Mouse (Mus musculus) neural tube, embryonic 10.5 days (tissue): ENCODE results near the gene 5031439G07Rik.

Experiments
- DNase-seq: peaks from one replicate; pipeline ENCODE4 v3.0.0-alpha.2; 2017; ENCODE audit warnings: low spot score; ENCODE audit errors: extremely low spot score

Gene 5031439G07Rik

GRCm38 (mm10) chr15:84995041-84995440, 6.7 kb upstream of the 5031439G07Rik start:
- DNase-seq = no peak

DNA sequence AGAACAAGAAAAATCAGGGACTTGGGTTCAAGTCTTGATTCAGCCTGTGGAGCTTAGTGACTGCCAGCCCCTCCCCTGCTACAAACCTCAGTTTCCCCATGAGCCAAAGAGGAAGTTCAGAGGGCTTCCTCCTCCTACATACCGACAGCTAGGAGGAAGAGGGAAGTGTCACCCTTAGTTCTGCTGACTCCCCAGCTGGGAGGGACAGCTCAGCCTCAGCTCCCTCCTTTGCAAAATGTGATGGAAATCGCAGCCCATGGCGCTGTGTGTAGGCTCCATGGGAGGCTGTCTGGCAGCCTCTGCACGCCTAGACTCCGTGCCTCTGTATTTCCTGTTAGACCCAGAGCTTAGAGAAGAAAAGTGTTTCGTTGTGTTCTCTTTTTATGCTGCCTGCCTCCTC, 6.1 kb upstream of the 5031439G07Rik start:
- DNase-seq = no peak

DNA sequence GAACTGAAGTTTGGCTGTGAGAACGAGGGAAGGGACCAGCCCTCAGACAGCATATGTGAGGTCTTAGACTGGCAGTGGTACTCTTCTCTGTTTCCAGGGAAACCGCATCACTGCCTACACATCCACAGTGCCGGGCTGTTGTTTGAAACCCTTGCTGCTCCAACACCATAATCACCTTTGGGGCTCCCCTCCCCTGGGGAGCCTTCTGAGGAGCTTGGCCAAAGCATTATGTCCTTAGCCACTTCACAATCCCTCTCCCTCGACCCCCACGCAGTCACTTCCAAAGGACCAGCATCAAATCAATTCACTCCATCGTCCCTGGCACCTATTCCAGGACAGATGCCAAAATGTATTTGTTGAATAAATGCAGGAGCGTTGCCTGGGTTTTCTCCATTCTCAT, 1.4 kb upstream of the 5031439G07Rik start:
- DNase-seq = no peak

GRCm38 (mm10) chr15:84989098-84989497, 747 bp upstream of the 5031439G07Rik start:
- no peak for DNase-seq

- peak; percentile 60 for DNase-seq
These were observed 1.1 kb downstream of the 5031439G07Rik start for GRCm38 (mm10) chr15:84987020-84987815.

- no peak for DNase-seq
These were observed 2.0 kb downstream of the 5031439G07Rik start for GRCm38 (mm10) chr15:84986171-84987019.

- no peak for DNase-seq
These were observed 2.7 kb downstream of the 5031439G07Rik start for GRCm38 (mm10) chr15:84985516-84986160.

- no peak for DNase-seq
These were observed 4.6 kb downstream of the 5031439G07Rik start for GRCm38 (mm10) chr15:84983721-84984120.

DNA sequence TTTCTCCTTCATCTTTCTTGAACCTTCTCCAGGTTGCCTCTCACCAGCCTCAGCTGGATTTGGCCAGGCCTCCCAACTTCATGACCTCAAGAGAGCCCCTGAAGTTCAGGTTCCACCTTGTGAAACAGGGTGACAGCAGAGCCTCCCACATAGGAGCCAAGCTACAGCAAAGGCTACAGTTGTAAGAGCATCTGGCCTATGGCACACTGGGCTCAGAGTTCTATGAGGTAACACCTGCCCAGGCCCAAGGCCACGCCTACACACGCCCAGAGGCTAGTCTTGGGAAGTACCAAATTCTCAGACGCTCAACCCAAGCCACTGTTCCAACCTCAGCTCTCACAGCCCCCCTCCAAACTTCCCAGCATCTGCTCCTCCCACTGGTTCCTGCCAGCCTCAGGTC, 5.5 kb downstream of the 5031439G07Rik start:
- no peak for DNase-seq

DNA sequence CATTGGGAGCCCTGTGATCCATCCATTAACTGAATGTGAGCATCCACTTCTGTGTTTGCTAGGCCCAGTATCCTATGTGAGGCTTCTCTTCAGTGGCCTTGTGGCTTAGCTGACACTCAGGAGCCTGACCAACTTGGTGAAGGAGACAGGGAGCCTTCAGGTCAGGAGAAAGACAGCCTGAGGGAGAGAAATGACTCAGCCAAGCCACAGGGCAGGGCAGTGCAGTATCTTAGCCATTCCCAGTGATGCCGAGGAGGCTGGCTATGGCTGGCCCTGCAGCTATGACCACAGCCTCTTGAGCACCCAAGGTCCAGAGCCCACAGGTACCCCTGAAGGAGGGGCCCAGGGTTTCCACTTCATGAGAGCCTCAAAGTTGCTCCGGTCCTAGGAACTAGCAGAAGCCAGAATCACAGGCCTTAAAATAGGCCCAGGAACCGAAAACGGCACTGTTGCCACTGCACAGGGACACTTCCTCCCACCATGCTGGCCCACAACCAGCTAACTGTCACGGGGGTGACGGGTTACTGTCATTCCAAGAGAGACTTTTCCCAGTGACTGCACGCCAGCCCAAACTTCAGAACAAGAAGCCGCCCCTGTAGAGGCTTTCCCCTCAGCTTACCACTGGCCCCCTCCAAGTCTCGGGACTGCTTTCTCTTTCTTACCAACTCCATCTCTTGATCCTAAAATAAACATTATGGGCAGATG, 6.6 kb downstream of the 5031439G07Rik start:
- no peak for DNase-seq

GRCm38 (mm10) chr15:84975729-84976128, 12.6 kb downstream of the 5031439G07Rik start:
- DNase-seq = no peak

GRCm38 (mm10) chr15:84973544-84973871, 14.8 kb downstream of the 5031439G07Rik start:
- DNase-seq = no peak

DNA sequence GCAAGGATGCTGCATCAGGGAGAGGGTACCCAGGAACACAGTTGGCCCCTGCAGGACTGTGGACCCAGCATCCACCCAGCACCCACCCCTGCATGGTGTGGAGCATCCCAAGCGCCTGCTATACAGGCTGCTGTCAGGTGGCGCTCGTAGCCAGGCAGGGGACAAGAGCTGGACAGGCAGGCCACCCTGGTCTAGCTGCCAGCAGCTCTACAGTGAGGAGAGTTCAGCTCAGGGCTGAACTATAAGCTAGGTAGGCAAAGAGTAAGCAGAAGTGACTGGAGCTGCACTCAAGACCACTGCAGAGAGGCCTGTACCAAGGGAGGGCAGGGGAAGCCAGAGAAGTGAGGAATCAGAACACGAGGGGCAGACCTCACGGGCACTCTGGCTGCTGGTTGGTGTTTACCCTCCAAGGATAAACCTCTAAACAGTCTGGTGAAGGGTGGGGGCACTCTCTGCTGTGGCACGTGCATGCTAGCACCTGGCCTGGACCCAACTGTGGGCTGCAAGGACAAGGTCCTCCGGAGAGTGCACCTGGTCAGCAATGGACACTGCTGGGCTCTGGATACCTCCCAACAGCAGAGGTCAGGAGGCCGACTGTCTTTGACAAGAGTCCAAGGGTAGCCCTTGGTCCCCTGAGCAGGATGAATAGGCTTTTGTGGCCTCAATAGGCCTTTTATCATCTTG, 15.3 kb downstream of the 5031439G07Rik start:
- DNase-seq = peak; percentile 33

DNA sequence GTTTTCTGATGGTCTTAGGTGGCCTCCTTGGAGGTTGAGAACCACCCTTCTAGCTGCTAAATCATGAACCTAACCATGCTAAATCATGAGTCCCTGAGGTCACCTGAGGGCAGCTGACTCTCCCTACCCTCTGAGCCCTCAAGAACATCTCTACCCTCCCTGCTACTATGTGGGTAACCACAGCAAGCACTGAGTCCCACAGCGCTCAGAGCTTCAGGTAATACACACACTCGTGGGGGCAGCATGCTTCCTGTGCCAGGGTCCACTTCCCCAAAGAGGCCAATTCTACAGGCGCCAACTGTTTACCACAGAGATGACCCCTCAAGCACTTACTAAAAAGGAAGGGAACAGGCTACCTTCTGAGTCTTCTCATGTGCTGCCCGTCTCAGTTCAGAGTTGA, 19.8 kb downstream of the 5031439G07Rik start:
- DNase-seq = no peak

GRCm38 (mm10) chr15:84965575-84966360, 22.6 kb downstream of the 5031439G07Rik start:
- peak; percentile 67 for DNase-seq

GRCm38 (mm10) chr15:84964771-84965170, 23.6 kb downstream of the 5031439G07Rik start:
- DNase-seq = no peak

DNA sequence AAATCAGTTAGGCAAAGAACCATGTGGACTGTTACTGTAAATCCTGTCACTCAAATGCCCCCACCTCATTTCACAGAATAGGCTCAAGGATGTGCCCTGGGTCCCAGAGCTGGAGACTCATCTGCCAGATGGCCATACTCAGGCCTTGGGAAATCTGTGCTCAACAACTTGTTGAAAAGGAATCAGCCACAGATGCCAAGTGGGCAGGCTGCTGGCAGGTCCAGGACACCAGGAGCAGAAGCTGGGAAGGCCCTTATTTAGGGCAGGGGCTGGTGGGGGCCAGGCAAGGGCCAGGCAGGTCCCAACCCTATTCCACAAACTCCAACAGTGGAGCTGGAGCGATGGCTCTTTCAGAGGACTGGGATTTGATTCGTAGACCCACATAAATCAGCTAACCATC, 25.8 kb downstream of the 5031439G07Rik start:
- DNase-seq = no peak

- no peak for DNase-seq
These were observed 27.7 kb downstream of the 5031439G07Rik start for GRCm38 (mm10) chr15:84960692-84961091.

GRCm38 (mm10) chr15:84959891-84960290, 28.5 kb downstream of the 5031439G07Rik start:
- no peak for DNase-seq

- DNase-seq = no peak
These were observed 30.0 kb downstream of the 5031439G07Rik start for GRCm38 (mm10) chr15:84958331-84958730.
